Mouse (Mus musculus): ENCODE data around the gene Rprd1b. TPM values are rescaled to one million over a fixed set of nuclear protein-coding genes. Genes with fewer than 3 reads are reported as not detected.
"Not testable (repeated sequence)": the region's sequence is repeated elsewhere in the genome, so short reads cannot be mapped to it uniquely, and the experiment has no call there.

Rprd1b gene
- total RNA-seq, 2 experiments from 2014 or later: 20.8 to 23.9 TPM

GRCm38 (mm10) chr2:158039662-158040061 is 11.4 kb downstream of the Rprd1b start:
- DNase-seq: no peak
- intact Hi-C loops (cut with DNase I): no loop called here

GRCm38 (mm10) chr2:158040396-158040795 is 12.1 kb downstream of the Rprd1b start:
- intact Hi-C loops (cut with DNase I): no loop called here
- no peak for DNase-seq

- intact Hi-C loops (cut with DNase I): no loop called here
- no peak for DNase-seq
Measured at GRCm38 (mm10) chr2:158043504-158043903, 15.2 kb downstream of the Rprd1b start.

DNA sequence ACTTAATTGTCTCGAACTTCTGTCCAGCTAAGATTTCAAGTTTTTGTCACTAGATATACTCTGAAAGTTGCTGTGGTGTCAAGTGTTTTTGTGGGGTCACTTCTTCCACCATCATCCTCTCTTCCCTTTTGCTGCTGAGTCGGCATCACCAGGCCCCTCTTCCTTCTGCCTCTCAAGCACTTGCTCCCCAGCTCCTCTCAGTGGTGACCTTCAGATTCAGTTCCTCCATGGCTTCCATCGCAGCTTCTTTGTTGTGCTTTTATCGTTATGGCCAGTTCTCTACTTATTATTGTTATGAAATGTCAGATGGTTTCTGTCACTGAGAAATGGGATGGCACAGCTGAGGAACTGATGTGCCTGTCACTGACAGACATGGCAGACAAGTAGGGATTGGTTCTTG is 17.9 kb downstream of the Rprd1b start:
- intact Hi-C loops (cut with DNase I): loop anchor here (5.0 kb wide), 2 partner anchors 51 to 156 kb away; no protein-coding TSS in a partner anchor
- no peak for DNase-seq

GRCm38 (mm10) chr2:158047903-158048302 is 19.6 kb downstream of the Rprd1b start:
- DNase-seq: peak in 1 of 2 experiments; percentile 28
- intact Hi-C loops (cut with DNase I): loop anchor here (2.0 to 5.0 kb wide), 3 partner anchors 49 to 154 kb away; partner anchors contain the start of gene Tgm2

DNA sequence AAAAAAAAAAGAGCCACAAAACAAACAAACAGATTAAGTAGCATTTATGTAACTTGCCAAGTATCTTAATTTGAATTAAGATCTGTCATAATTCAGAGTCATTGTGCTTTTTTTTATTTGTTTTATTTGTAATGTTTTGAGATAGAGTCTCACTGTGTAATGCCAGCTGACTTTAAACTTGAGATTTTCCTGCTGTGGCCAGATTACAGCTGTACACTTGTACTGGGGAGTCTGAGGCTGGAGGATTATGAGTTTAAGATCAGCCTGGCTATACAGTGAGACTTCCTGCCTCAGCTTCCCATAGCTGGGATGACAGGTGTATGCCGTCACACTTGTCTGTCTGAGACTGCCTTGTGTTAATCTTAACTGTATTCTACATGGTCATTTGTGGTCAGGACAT is 20.4 kb downstream of the Rprd1b start:
- DNase-seq: no peak
- intact Hi-C loops (cut with DNase I): loop anchor here (2.0 to 5.0 kb wide), 3 partner anchors 49 to 154 kb away; partner anchors contain the start of gene Tgm2

- no peak for DNase-seq
- intact Hi-C loops (cut with DNase I): no loop called here
Measured at GRCm38 (mm10) chr2:158050116-158050515, 21.8 kb downstream of the Rprd1b start.

- intact Hi-C loops (cut with DNase I): no loop called here
Measured at GRCm38 (mm10) chr2:158054596-158054995, 26.3 kb downstream of the Rprd1b start.

DNA sequence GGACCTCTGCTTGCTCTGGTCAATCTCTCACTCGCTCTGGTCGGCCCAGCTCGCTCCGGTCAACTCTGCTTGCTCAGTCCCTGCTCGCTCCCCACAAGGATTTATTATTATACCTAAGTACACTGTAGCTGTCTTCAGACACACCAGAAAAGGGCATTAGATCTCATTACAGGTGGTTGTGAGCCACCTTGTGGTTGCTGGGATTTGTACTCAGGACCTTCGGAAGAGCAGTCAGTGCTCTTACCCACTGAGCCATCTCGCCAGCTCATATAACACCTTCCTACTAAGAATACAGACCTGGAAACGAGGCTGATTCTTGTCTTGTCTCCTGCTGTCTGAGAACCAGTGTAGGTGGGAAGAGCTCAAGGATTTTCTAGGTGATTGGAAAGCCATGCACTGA is 27.1 kb downstream of the Rprd1b start:
- DNase-seq; intact Hi-C loops (cut with DNase I): not testable (repeated sequence)

More at GRCm38 (mm10) chr2:158054596-158054995, 26.3 kb downstream of the Rprd1b start:
- no peak for DNase-seq

DNA sequence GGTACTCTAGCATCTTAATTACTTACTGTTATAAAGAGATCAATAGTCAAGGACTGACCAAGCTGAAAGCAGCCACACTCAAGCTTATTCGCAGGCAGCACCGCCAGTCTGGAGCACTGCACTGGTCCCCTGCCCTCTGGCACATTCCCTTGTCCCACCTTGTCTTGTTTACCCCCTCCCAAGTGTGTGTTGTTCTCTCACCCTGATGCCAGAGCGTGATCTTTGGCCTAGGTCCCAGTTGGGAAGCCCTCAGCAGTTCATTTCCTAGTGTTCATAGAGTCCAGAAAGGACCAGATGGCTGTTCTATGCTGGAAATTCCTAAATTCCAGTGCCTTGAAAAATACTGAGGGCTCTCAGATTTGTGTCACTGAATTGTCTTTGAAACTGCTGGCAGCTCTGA is 28.7 kb downstream of the Rprd1b start:
- intact Hi-C loops (cut with DNase I): no loop called here

DNA sequence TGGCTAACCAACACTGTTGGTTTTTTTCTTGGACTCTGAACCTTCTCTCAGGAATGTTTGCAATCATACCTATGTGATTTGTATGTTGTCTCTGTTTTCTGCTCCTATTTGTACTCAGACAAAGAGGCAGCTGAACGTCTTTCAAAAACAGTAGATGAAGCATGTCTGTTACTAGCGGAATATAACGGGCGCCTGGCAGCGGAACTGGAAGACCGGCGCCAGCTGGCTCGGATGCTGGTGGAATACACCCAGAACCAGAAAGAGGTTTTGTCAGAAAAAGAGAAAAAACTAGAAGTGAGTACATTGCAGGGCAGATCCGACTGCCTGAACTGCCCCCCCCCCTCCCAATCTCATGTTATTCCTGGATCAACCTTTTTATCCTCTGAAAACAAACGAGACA is 30.2 kb downstream of the Rprd1b start:
- intact Hi-C loops (cut with DNase I): no loop called here
- peak; percentile 53 to 77 for DNase-seq

More for the DNA sequence above, 28.7 kb downstream of the Rprd1b start:
- no peak for DNase-seq

GRCm38 (mm10) chr2:158059666-158060105 is 31.4 kb downstream of the Rprd1b start:
- intact Hi-C loops (cut with DNase I): no loop called here

GRCm38 (mm10) chr2:158063036-158063435 is 34.7 kb downstream of the Rprd1b start:
- DNase-seq: no peak
- intact Hi-C loops (cut with DNase I): no loop called here

More at GRCm38 (mm10) chr2:158059666-158060105, 31.4 kb downstream of the Rprd1b start:
- no peak for DNase-seq

GRCm38 (mm10) chr2:158064571-158065048 is 36.3 kb downstream of the Rprd1b start:
- DNase-seq: no peak

GRCm38 (mm10) chr2:158065064-158065463 is 36.8 kb downstream of the Rprd1b start:
- intact Hi-C loops (cut with DNase I): no loop called here
- DNase-seq: no peak

More at GRCm38 (mm10) chr2:158064571-158065048, 36.3 kb downstream of the Rprd1b start:
- intact Hi-C loops (cut with DNase I): no loop called here

DNA sequence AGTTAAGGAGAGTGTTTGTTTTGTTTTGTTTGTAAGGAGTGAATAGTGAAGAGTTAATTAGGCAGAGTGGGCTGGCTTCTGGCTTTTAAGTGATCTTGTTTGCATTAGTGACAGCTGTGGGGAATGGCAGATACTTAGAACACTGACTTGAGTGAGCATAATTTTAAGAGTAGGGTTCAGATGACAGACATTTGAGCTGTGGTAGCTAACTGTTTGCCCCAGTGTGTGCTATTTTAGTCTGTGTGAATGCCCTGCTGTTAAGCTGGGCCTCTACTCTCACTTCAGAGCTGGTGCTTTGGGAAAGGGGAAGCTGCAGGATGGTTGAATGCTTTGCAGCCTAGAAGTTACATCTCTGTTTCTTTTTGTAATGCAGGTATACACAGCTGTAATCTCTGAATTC is 38.2 kb downstream of the Rprd1b start:
- intact Hi-C loops (cut with DNase I): no loop called here
- DNase-seq: no peak

- intact Hi-C loops (cut with DNase I): no loop called here
- no peak for DNase-seq
Measured at GRCm38 (mm10) chr2:158067260-158067824, 39.0 kb downstream of the Rprd1b start.

GRCm38 (mm10) chr2:158068444-158068971 is 40.2 kb downstream of the Rprd1b start:
- intact Hi-C loops (cut with DNase I): no loop called here
- no peak for DNase-seq

DNA sequence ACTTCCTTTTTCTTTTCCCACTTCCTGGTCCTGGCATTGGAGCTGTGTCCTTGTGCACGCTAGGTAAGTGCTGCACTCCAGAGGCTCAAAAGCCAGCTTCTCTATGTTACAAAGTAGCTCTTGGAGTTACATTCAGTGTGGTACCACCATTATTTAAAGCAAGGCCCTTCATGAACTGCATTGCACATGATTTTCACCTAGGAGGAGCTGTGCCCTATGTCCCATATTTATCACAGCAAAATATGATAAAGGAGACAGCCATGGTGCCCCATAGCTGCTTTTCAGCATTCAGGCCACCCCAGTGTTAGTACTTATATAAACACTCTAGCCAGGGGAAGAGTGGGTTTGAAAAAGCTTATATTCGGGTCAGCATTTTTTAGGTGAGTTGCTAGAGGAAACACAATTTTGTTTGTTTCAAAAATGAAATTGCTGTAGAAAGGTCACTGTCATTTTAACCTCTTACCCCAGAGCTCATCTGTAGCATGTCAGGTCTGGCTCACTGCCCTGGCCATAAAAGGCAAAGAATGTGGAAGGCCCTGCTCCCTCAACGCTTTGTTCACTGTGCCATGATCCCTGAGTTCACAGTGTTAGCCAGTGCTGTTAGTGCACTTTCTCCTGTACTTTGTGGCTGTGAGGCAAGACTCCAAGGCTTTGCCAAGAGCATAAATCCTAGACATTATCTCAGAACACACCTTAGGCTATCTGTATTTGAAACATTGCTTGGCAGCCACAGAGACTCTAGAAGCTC is 42.8 kb downstream of the Rprd1b start:
- intact Hi-C loops (cut with DNase I): no loop called here
- DNase-seq: no peak

DNA sequence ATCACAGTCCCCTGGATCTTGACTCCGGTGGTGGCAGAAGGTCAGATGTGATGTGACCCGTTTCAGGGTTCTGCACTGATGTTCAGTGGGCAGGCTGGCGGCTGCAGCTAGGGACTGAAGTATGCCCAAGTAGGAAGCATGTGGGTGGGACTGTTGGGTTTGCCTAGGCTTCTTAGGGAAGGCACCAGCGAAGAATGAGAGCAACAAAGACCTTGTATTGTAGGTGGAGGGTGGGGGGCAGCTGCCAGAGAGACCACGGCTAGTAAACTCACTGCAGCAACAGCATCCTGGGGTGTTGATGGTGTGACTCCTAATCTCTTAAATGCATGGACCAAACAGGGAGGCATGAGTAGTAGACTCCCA is 43.3 kb downstream of the Rprd1b start:
- DNase-seq: no peak
- intact Hi-C loops (cut with DNase I): no loop called here

DNA sequence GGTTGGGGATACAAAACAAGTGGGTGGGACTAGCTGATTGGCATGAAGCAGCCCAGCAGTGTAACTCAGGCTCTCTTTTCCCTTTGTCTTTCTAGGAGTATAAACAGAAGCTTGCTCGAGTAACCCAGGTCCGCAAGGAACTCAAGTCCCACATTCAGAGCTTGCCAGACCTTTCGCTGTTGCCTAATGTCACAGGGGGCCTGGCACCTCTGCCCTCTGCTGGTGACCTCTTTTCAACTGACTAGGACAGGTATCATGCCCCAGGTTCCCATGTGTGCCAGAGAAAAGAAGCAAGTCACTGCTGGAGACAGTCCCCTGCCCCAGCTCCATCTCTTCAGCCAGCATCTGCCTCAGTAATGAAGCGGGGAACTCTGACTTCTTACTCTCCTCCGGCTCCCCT is 46.5 kb downstream of the Rprd1b start:
- DNase-seq: no peak
- intact Hi-C loops (cut with DNase I): no loop called here

Data from gastrocnemius, postnatal 36 days (tissue).